Mouse (Mus musculus) T-cell, adult 2 months (primary cell): ENCODE results near the gene Neurl4.

Experiments used
- DNase-seq: peaks from one replicate; pipeline ENCODE4 v3.0.0; 2022; ENCODE audit warnings: low spot score

Gene Neurl4

DNA sequence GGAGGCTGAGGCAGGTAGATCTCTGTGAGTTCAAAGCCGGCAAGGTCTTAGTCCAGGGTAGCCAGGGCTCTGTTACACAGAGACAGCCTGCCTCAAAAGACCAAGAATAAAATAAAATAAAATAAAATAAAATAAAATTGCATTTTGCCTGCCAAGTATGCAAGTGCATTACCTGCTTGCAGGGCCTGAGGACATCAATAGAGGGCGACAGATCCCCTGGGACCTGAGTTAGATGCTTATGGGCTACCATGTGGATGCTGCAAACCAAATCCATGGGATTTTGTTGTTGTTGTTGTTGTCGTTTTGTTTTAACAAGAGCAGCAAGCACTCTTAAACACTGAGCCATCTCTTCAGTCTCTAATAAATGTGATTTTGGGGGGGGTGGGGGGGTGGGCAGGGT, 31.4 kb downstream of the Neurl4 start:
- no peak for DNase-seq

DNA sequence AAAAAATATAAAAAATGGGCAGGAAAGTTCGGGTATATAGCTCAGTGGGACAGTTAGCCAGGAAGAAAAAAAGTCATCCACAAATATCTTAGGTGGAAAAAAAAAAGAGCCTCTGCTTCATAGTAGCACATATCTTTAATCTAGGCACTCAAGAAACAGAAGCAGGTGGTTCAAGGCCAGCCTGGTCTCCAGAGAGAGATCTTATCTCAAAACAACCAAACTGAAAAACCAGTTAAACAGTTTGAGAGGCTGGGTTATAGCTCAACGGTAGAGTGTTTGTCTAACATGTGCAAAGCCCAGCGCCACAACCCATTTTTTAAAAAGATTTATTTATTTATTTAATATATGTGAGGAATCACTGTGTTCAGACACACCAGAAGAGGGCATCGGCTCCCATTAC, 32.2 kb downstream of the Neurl4 start:
- DNase-seq, result no peak

DNA sequence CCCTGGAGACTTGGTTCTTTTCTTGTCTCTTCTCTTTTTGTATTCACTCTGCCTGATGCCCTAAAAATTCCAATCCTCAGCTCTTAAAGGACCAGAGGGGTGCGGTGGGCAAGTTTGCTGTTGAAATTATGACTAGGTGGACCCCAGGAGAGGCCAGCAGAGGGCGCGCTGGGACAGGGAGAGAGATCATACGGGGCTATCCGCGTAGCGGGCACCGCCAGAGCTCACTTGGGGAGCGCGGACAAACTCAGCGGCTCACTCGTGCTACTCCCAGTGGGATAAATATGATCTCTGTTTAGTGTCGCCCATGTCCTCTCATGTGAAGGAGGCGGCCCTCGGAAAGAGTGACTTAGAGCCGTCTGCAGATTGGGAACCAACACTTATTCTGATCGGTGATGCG, 33.3 kb downstream of the Neurl4 start:
- peak; percentile 86 for DNase-seq

DNA sequence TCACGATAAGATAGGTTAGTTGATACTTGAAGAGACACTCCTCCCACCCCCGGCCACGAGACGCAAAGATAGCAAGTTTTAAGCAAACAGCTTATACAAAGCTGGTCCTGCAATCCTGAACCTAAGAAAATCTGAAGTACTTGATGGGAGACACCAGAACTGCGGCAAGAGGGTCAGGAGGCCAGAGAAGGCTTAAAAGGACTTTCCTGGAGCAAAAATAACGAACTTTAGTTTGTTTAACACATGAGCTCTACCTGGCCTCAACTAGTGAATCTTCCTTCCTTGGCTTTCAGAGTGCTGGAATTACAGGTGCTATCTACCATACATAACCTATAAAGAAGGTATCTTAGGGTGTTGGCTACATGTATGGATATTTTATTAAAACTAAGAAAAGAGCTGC, 33.8 kb downstream of the Neurl4 start:
- no peak for DNase-seq

DNA sequence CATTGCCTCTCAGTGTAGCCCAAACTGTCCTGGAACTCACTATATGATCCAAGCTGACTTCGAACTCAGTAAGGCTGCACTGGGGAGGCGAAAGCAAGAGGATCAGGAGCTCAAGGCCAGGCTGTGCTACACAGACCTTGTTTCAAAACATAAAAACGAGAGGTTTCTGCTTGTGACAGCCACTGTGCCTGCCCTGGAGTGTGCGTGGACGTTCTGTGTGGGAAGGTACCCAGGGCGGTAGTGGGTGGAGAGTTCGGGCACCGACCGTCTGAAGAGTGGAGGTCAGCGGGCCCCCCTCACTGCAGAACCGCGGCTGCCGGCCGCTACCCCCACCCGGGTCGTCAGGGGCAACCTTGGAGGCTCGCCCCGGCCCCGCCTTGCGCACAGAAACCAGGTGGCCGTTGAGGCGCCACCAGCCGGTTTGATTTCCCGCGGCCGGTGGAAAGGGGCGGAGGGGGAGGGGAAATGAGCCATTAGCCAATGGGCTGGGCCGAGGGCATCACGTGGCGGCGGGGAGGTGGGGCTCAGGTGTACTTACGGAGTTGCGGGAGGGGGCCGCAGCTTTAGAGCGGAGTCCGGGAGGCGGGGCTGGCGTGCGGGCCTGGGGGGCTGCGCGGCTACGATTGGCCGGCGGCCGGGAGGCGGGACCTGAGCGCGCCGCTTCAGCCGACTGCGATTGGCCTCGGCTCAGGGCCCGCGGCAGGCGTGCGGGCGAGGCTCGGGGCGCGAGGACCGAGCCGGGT, 34.4 kb downstream of the Neurl4 start, which contains the start of gene Ybx2:
Gene Ybx2, plus strand, starts transcription at position 660 of the 743 bp plus-strand sequence.
- DNase-seq, result peak; percentile 72

DNA sequence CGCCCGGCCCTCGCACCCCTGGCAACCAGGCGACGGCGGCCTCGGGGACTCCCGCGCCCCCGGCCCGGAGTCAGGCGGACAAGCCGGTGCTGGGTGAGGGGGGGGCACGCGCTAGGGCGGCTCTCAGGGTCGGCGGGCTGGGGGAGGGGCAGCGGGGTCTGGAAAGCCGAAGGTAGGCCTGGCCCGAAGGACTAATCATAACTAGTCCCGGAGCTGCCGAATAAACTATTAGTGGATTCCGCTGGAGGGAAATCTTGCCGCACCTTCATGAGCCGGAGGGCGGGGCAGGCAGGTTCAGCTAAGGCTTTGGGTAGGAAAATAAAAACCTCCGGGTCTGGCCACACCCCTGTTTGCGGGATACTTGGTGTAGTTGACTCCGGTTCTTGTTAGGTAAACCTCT, 35.3 kb downstream of the Neurl4 start:
- peak; percentile 15 for DNase-seq

DNA sequence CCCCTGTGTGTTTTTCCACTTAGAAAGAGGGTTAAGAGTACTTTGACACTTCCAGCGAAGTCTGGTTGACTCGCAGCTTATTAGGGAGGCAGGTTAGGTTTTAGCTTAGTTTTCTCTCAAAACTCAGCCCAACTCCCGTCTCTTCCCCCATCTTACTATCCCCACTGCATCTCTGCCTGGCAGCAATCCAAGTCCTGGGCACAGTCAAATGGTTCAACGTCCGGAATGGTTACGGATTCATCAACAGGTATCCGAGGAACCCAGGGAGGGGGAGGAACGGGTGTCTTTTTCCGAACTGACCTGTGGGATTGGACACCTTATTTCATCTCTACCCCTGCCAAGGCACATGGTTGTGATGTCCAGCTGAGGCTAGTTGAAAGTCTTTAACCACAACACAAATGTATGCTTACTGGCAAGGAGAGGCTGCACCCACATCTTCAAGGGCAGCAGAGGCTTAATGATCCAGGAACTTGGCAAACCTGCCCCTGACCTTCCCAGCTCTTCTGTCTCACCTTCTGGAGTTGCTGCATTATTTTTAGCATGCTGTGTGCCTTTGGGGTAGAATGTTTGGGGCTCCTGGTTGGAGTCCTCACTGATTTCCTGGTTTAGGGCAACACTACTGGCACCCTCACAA, 36.0 kb downstream of the Neurl4 start:
- no peak for DNase-seq

DNA sequence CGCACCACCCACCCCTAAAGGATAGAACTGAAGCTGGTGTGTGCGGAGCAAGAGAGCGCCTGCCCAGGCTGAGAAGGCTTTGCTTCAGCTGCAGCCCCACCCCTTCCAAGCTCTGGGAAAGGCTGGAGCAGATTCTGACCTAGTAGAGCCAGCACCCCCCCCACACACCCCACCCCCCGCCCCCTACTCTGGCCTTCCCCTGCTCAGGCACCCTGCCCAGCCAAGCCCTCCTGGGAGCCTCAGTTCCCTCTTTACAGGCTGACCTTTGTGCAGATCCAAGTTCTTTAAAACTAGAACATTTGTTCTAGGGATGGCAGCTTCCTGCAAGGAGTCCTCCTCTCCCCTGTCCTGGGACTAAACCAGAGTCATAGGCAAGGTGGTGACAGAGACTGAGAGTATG, 36.5 kb downstream of the Neurl4 start:
- no peak for DNase-seq

DNA sequence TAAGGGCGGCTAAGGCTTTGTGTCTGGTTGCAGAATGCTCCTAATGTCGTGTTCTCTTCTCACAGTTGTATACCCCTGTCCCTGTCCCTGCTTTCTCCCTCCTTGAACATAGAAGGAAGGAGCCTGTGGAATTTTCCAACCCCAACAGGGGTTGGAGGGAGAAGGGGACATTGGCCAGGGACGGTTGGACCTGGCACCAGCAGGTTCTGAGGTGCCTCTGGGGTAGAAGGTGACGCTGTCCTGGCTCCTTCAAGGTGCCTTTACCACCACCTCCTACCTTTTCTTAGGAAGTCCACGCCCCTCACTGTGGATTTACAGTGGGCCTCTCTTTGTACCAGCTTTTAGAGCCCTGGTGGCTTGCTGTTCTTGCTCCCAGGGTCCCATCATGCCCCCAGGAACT, 37.0 kb downstream of the Neurl4 start:
- no peak for DNase-seq

DNA sequence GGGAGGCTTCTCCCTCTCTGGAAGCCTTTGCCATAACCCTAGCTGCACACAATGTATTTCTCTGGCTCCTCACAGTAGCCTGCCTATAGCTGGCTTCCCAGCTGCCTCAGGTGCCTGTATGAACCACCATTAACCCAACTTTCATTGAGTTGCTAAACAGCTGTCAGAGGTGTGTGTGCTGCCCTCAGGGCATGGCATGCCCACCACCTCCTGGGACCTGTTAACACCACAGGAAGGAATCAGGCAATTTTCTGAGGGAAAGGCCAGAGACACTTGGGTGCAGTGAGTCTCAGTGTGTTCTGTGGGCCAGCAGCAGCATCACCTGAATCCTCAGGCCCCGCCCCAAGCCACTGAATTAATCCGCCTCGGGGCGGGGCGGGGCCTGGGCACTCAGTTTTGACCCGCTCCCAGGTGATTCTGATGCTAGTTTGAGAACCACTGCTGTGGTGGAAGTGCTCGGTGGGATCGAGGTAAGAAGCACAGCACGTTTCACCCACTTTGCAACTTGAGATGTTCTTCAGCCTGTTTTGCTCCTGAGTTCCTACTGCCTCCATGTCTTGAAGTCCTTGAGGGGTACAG, 37.6 kb downstream of the Neurl4 start:
- no peak for DNase-seq

DNA sequence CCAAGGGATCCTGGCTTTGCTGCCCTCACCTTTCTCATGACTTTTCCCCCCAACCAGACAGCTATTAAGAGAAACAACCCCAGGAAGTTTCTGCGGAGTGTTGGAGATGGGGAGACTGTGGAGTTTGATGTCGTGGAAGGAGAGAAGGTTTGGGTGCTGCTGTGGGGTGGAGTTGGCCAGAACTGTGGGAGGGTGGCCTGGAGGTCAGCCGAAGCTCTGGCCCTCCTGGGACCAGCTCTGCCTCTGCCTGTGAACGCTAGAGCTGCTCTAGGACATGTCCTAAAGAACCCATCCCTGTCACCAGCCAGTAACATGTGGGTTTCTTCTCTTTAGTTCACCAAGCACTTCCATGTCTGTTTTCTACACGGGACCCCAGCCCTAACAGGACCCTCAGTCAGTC, 38.3 kb downstream of the Neurl4 start:
- DNase-seq, result no peak

DNA sequence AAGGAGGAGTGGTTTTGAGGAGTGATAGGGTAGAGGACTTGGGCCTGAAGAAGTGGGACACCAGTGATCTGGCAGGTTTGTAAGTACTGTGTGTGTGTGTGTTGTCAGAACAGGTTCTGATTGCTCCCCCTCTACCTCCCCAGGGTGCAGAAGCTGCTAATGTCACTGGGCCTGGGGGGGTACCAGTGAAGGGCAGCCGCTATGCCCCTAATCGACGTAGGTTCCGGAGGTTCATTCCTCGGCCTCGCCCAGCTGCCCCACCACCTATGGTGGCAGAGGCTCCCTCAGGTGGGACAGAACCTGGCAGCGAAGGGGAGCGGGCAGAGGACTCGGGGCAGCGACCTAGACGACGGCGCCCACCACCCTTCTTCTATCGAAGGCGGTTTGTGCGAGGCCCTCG, 38.9 kb downstream of the Neurl4 start:
- DNase-seq, result no peak

DNA sequence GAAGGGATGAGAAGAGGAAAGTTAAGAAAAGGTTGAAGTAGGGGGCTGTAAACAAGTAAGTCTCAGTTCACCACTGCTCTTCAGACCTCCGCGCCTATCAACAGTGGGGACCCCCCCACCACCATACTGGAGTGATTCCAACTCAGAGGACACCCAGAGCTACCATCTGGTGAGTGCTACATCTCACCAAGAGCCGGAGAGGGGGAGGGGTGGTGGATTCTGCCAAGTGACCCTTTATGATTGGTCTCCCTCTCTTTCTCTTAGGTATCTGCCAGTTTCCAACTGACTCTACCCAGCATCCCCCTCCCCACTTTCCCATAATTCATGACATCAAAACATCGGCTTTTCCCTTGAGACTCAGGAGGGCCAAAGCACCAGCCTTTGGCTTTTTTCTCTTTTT, 40.1 kb downstream of the Neurl4 start:
- no peak for DNase-seq

DNA sequence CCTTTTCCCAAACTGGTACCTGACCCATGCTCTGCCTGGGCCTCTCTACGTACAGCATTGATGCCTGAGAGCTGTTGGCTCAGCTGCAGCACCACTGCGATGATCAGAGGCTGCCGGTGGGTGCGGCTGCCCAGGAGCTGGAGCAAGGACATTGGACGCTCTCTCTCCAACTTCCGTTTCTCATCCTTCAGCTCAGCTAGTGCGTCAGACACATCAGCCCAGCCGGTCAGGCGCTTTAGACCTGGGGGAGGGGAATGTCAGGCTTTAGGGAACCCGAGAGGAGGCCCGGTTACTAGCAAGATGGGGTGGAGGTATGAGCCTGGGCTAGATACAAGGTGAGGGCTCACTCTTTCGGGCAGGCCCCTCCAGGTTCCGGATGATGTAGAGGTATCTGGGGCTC, 44.3 kb downstream of the Neurl4 start:
- no peak for DNase-seq

DNA sequence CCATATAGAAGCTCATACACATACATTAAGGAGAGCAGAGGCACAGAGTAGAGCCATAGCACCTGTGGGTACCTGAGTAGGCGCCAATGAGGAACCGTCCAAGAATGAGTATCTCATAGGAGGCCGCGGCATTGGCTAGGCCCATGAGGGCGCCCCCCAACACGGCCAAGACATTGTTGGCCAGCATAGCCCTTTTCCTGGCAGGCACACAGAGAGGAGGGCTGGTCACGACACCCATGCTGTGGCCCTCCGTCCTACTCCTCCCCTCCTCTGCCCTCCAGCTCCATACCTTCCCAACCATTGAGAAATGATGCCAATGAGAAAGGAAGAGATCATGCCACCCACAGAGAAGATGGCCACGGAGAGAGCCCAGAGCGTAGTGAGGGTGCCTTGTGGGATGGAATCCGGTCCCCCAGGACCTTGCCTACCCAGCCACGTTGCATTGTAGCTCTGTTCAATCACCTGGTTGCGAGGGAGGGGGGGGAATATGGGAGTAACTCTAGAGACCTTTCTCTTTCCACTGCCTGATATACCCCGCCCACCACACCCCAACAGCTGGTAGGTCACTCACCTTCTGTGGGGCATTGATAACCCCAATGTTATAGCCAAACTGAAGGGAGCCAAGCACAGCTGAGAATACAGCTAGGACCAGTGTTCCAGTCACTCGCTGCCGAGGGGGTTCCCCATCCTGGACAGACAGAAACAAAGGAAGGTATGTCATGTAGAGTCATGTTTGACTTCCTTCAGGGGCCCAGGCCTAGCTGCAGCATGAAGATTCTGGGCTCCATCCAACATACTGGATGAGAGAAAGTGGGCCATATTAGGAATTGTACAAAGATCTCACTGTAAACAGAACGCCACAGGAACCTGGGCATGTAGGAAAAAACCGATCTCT, 45.4 kb downstream of the Neurl4 start:
- DNase-seq, result no peak

DNA sequence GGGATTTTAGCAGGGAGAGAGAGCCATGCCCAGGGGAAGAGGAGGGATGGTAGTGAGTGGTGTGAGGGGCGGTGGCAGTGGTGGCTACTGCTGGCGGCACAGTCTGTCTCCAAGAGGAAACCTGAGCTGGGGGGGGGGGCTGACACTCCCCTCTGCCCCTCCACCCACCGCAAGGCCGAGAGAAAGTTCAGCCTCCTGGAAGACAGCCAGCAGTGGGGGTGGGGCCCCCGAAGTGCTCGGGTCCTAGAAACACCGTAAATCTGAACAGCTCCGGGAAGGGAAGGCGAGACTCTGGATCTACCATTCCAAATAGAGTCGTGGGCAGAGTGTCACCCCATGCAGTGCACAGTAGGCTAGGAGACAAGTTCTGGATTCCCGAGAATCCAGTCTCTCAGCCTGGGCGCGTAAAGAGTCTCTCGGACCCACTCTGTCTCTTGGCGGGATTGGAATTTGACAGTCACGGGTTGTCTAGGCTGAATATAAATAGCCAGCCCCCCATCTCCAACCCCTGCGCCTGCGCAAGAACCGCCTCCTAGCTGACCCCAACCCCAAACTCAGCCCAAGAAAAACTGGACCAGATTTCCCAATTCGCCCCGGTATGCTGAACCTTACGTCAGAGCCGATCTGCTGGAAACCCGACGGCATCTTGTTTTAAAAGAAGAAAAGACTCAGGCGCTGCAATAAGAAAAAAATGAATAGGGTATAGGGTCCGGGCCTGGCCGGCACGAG, 46.6 kb downstream of the Neurl4 start:
- DNase-seq, result no peak

DNA sequence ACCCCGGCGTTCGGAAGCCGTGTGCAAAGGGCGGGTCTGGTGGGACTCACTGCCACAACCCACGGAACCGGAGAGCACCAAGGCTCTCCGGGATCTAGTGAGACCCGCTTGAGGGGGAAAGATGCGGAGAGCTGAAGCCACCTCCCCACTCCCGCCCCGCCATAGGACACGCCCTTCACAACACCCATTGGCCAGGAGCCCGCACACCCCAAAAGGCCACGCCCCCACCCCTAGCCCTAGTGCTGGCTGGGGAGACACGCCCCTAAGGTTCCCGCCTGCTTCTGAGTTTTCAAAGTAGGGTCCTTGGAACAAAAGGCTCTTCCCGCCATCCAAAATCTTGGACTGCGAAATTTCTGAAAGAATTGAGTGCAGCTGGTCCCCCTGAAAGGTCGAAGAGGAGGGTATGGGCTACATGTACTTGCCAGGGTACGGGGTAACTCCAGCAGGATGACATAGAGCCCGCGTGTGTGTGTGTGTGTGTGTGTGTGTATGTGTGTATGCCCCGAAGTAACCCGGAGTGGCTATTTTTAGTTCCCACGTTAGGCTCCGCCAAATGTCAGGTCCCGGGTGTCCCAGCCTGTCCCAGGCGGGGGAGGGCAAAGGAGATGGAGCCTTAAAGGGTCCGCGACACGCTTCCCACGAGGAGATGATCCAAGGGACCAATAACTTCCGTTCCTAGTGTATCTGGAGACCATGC, 47.3 kb downstream of the Neurl4 start, which contains the start of gene Slc2a4:
Gene Slc2a4, minus strand, starts transcription at position 123 of the 697 bp plus-strand sequence.
- DNase-seq, result peak; percentile 79

DNA sequence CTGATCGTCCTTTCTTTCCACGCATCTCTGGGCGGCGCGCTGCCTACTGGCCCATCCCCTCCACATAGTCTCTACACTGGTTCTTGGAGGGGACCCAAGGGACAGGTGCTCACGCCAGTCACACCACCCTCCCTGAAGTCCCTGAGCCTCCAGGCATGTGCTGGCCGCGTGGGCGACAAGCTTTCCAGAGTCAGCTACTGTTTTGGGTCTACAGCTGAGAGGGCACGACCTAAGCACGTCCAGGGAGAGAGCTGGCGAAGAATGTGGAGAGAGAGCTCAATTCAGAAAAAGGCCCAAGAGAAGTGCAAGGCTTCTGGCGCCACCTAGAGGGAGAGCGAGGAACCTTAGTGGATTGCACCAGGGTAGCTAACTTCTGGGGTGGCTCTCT, 47.9 kb downstream of the Neurl4 start:
- DNase-seq, result peak; percentile 82

DNA sequence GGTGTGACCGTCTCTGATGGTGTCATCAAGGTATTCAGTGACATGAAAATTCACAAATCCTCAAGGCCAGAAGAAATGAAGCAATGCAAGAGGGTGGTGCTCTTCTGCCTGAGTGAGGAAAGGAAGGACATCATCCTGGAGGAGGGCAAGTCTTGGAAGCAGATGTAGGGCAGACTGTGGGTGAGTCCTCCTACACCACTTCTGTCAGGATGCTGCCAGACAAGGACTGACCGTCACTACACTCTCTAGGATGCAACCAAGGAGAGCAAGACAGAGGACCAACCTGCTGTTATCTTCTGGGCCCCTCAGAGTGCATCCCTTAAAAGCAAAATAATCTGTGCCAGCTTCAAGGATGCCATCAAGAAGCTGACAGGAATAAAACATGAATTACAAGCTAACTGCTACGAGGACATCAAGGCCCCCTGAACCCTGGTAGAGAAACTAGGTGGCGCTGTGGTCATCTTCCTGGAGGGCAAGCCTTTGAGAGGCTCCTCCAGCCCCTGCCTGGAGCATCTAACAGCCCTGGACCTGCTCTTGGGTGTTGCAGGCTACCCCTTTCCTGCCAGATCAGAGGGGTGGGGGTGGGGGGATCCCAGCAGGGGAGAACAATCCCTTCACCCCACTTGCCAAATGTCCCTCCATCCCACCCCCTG, 50.1 kb downstream of the Neurl4 start:
- DNase-seq, result no peak

DNA sequence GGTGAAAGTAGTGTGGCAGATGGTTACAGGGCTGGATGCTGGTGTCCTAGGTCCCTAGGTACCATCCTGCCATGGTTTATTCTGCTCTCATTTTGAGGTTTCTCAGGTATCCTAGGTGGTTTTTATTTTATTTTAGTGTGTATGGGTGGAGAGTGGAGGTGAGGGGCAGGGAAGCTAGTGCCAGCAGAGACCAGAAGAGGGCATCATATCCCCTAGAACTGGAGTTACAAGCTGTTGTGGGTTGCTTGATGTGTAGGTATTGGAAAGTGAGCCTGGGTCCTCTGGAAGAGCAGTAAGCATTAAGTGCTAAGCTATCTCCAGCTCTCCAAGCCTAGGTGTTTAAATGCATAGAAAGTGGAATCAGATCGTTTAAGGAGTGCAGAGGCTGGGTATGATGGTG, 51.4 kb downstream of the Neurl4 start:
- no peak for DNase-seq
